10 mouse cellular contexts compared by ENCODE assay signal in the genomic region with DNA sequence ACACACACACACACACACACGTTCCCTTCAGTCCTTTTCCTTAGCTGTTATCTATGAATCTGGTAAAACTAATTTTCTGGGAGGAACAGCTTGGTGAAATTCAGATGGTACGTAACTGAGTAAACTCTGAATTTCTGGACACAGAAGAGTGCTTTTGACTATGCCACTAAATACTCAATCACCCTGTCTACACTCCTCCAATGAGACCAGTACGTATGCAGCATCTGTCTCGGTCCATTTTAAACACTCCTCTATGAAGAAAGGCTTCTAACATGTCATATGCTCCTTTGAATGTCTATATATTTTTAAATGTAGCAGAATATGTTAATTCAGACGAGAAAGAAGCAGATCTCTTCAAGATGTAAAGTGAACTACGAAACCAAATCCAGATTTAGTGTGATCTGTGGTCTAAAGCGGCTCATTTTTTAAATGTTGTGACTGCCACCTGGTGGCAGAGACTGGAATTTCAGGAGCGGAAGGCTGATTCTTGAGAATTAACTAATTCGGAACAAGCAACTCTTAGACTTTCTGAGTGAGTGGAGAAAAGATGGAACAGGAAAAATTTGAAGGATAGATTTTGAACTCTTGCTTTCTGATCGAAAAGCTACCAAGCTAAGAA. TPM values are rescaled to one million over a fixed set of nuclear protein-coding genes. Genes with fewer than 3 reads are reported as not detected.
DNase-seq lines count a peak whose midpoint lies in the region; ATAC-seq lines count a peak whose summit lies in the region.
"Had no signal": no experiment of that assay in that cellular context is flagged by ENCODE, and none has a peak within 500 bp of the region (broad histone marks: within the 10 kb centered on the region; RNA-seq: fewer than 3 reads in every experiment).

No protein-coding gene starts in this region.

- peak; percentile 73 for DNase-seq in hindbrain, embryonic 10.5 days (ENCODE audit: low spot score)
- peak; percentile 72 for DNase-seq in R1 (ENCODE audit: low read depth, low spot score)
- peak; percentile 71 to 77 for DNase-seq in cerebellum, postnatal 25 days
- peak; percentile 27 to 44 for DNase-seq in gastrocnemius, adult 8-10 months (ENCODE audit: low spot score in 2 of 2)
- peak; percentile 73 to 80 for DNase-seq in layer of hippocampus, postnatal 10 days (ENCODE audit: low spot score in 2 of 2)
- peak; percentile 81 for DNase-seq in lung, postnatal 36 days
- peak; percentile 9 for DNase-seq in spleen, adult 12 weeks (ENCODE audit: low spot score)
- DNase-seq: liver, embryonic 13.5 days had no signal

- no peak overlapping the region for H3K4me3 ChIP-seq in hindbrain, embryonic 10.5 days
- H3K4me3 ChIP-seq in hindbrain, embryonic 12.5 days = no peak overlapping the region
- H3K4me3 ChIP-seq: liver, embryonic 13.5 days had no signal

- ATAC-seq in hindbrain, embryonic 12.5 days (ENCODE audit: low FRiP score) = no peak

- H3K9ac ChIP-seq in hindbrain, embryonic 12.5 days = no peak overlapping the region
- H3K9ac ChIP-seq: liver, embryonic 13.5 days had no signal

- H3K27ac ChIP-seq in hindbrain, embryonic 10.5 days = no peak overlapping the region
- H3K27ac ChIP-seq in hindbrain, embryonic 12.5 days = no peak overlapping the region
- H3K27ac ChIP-seq: liver, embryonic 13.5 days had no signal

- H3K27me3 ChIP-seq in hindbrain, embryonic 10.5 days (ENCODE audit: insufficient read depth, poor library complexity, severe bottlenecking) = no peaks in the 10 kb centered on the region
- H3K27me3 ChIP-seq in hindbrain, embryonic 12.5 days = peaks cover 3% of the 10 kb centered on the region; the same call in 1 of the 2 replicates
- H3K27me3 ChIP-seq: liver, embryonic 13.5 days had no signal

- WGBS in hindbrain, embryonic 10.5 days = 45% methylated on average over 10 of the region's 10 CpGs
- 41% methylated on average over 10 of the region's 10 CpGs for WGBS in hindbrain, embryonic 12.5 days

- no peaks in the 10 kb centered on the region for H3K4me1 ChIP-seq in hindbrain, embryonic 10.5 days (replicated peaks)
- no peaks in the 10 kb centered on the region for H3K4me1 ChIP-seq in hindbrain, embryonic 12.5 days
- H3K4me1 ChIP-seq: liver, embryonic 13.5 days had no signal

- H3K4me2 ChIP-seq in hindbrain, embryonic 12.5 days (replicated peaks) = no peak overlapping the region
- H3K4me2 ChIP-seq: liver, embryonic 13.5 days had no signal

- no peaks in the 10 kb centered on the region for H3K36me3 ChIP-seq in hindbrain, embryonic 10.5 days
- H3K36me3 ChIP-seq in hindbrain, embryonic 12.5 days = no peaks in the 10 kb centered on the region
- H3K36me3 ChIP-seq: liver, embryonic 13.5 days had no signal

- H3K9me3 ChIP-seq in hindbrain, embryonic 10.5 days = no peaks in the 10 kb centered on the region
- no peaks in the 10 kb centered on the region for H3K9me3 ChIP-seq in hindbrain, embryonic 12.5 days (replicated peaks)
- H3K9me3 ChIP-seq: liver, embryonic 13.5 days had no signal

RNA-seq across cellular contexts. Expression of a gene that starts 6.1 kb away (rescaled TPM):
- 0.21 TPM in 1 of 2 replicates, not detected in the other for polyA plus RNA-seq in hindbrain, embryonic 10.5 days (2016; fragmentation: Nextera tagmentation; extraction: Ambion mirVana)
- 0.76 and 1.6 TPM in 2 replicates for polyA plus RNA-seq in hindbrain, embryonic 12.5 days (2016; fragmentation: Nextera tagmentation; extraction: Ambion mirVana)
- 10 to 100 TPM; 37.4 to 60.4 (median 51.8) TPM for total RNA-seq in gastrocnemius, adult 8-10 months (2022)
- total RNA-seq in layer of hippocampus, postnatal 10 days (2021) = 1 to 10 TPM; 1.4 to 1.6 TPM
- polyA plus RNA-seq: testis, adult 2 months had no signal

RNA-seq across cellular contexts. Expression of a gene that starts 51.2 kb away (rescaled TPM):
- 18.1 and 18.4 TPM in 2 replicates for polyA plus RNA-seq in hindbrain, embryonic 10.5 days (2016; fragmentation: Nextera tagmentation; extraction: Ambion mirVana)
- polyA plus RNA-seq in hindbrain, embryonic 12.5 days (2016; fragmentation: Nextera tagmentation; extraction: Ambion mirVana) = 30.6 and 31.1 TPM in 2 replicates
- 10 to 100 TPM in 1 of 4 experiments, 1 to 10 TPM in 3; 7.6 to 10.2 (median 8.0) TPM for total RNA-seq in gastrocnemius, adult 8-10 months (2022)
- 10 to 100 TPM; 23.4 to 24.7 TPM for total RNA-seq in layer of hippocampus, postnatal 10 days (2021)

Comparison
In these comparisons a context has a peak if more than half of its experiments do, and no peak if none do; other contexts are left out.
1. DNase-seq: peak in every context shown above with its lines; median percentile 81 in lung, postnatal 36 days; 76 in layer of hippocampus, postnatal 10 days; 74 in cerebellum, postnatal 25 days; 73 in hindbrain, embryonic 10.5 days; 72 in R1; 36 in gastrocnemius, adult 8-10 months; 9 in spleen, adult 12 weeks.
2. RNA of a gene that starts 6.1 kb away (total RNA-seq): 37.4 to 60.4 TPM in gastrocnemius, adult 8-10 months; 1.4 to 1.6 TPM in layer of hippocampus, postnatal 10 days; every median in the first group is over 10 times any median in the second.